Mouse (Mus musculus) hindbrain, embryonic 11.5 days (tissue): ENCODE measurements at regions not wholly inside any gene's neighbourhood (a gene's known extent, or its start where the extent isn't known, plus 50 kb on each side); places are given as distances from the start of the nearest gene placed in this dataset.
"Not testable (repeated sequence)": the region's sequence is repeated elsewhere in the genome, so short reads cannot be mapped to it uniquely, and the experiment has no call there.

Experiments used
- ATAC-seq: fragments of 200-750 bp; cut with Nextera tagmentation; 2 replicates; pipeline ENCODE4 v1.8.0; 2017; ENCODE audit warnings: mild to moderate bottlenecking, moderate TSS enrichment, moderate library complexity; ENCODE audit not compliant: low FRiP score
- DNase-seq: peaks from one replicate; pipeline ENCODE4 v3.0.0-alpha.2; 2015; ENCODE audit warnings: low spot score
- H3K27ac ChIP-seq: fragments of 300-500 bp; sonication (generic); 2 replicates; pipeline ENCODE4 v1.5.1; 2014; ENCODE audit warnings: mild to moderate bottlenecking, low read depth, low read length
- H3K27me3 ChIP-seq: fragments of 300-500 bp; sonication (generic); 2 replicates; pipeline ENCODE4 v1.6.1; 2014; ENCODE audit warnings: mild to moderate bottlenecking, low read length, moderate library complexity, mixed read lengths; ENCODE audit not compliant: control insufficient read depth, insufficient read depth
- H3K36me3 ChIP-seq: fragments of 300-500 bp; sonication (generic); 2 replicates; pipeline ENCODE4 v1.6.1; 2014; ENCODE audit warnings: mild to moderate bottlenecking, low read length, moderate library complexity, mixed read lengths; ENCODE audit not compliant: control insufficient read depth, insufficient read depth
- H3K4me1 ChIP-seq: fragments of 300-500 bp; sonication (generic); replicated peaks from 2 replicates; pipeline ENCODE4 v1.6.1; 2014; ENCODE audit warnings: low read length, mixed read lengths; ENCODE audit not compliant: control insufficient read depth, insufficient read depth
- H3K4me2 ChIP-seq: fragments of 300-500 bp; sonication (generic); replicated peaks from 2 replicates; pipeline ENCODE4 v1.6.1; 2014; ENCODE audit warnings: mild to moderate bottlenecking, low read depth, low read length
- H3K4me3 ChIP-seq: fragments of 300-500 bp; sonication (generic); 2 replicates; pipeline ENCODE4 v1.5.1; 2014; ENCODE audit warnings: low read depth, low read length
- H3K9ac ChIP-seq: fragments of 300-500 bp; sonication (generic); 2 replicates; pipeline ENCODE4 v1.6.1; 2014; ENCODE audit warnings: low read depth, low read length
- H3K9me3 ChIP-seq: fragments of 300-500 bp; sonication (generic); 2 replicates; pipeline ENCODE4 v1.6.1; 2016; ENCODE audit warnings: low read length; ENCODE audit not compliant: control insufficient read depth
- WGBS: fragments of 180-500 bp; shearing (Covaris S2); extraction: QIAGEN DNeasy Blood & Tissue Kit; methylation state at CpG from one replicate; pipeline ENCODE4 v1.1.7; 2014; 5-methylcytosine and 5-hydroxymethylcytosine counted together

- H3K4me2 ChIP-seq, H3K27me3 ChIP-seq, H3K9ac ChIP-seq, H3K4me1 ChIP-seq, H3K9me3 ChIP-seq, DNase-seq, H3K36me3 ChIP-seq, H3K4me3 ChIP-seq, H3K27ac ChIP-seq: not testable (repeated sequence)
- WGBS = 83% methylated on average over 1 of the region's 1 CpGs
- 0 out of 2 replicates have a peak, but pooled peaks have one; percentile 47 for ATAC-seq
Measured at GRCm38 (mm10) chr8:20264612-20265011, 98.4 kb downstream of the Gm15319 start.

DNA sequence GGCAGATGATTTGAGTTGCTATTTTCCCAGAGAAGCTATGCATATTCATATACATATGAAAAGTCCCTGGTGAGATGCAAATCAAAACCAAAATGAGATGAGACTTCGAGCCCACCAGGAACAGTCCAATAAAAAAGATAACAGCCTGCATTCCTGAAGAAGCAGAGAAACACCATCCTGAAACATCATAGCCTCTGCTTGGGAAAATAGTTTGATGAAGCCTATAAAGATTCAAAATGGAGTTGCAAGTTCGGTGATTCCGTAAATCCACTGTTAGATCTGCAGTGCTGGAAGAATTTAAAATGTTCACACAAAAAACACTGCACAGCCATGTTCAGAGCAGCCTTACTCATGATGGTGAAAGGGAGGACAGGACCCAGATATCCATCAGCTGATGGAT, 98.9 kb downstream of the Gm15319 start:
- not testable (repeated sequence) for H3K4me3 ChIP-seq, H3K36me3 ChIP-seq, H3K4me2 ChIP-seq, H3K9ac ChIP-seq, H3K27me3 ChIP-seq, H3K9me3 ChIP-seq, ATAC-seq, H3K4me1 ChIP-seq, H3K27ac ChIP-seq, DNase-seq
- WGBS = 92% methylated on average over 3 of the region's 3 CpGs

DNA sequence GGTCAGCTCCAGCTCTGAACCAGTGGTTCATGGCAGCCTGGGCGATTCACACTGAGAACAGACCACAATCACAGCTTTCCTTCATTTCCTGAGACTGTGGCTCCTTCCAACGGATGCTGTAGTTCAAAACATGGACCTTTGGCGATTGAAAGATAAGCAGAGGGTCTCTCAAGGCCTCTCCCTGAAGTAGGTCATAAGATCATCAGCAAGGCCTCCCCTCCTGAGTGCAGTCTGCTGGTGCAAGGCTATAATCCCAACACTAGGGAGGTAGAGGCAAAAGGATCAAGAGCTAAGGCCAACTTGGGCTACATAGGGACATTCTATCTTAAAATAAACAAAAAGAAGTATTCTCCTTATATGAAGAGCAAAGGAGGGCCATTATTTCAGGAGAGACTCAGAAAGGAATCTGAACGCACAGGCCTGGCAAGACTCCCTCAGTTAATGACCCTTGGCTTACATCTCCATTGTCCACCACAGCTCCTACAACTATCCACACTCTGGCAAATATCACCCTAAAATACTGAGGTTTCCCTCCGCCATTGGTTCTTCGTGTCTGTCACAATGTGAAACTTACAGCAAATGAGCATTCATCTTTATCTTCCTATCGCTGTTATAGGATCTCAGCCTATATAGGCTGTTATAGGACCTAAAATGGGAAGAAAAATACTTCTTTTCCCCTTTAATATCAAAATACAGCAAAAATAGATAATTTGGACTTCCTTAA, 100.0 kb downstream of the Gm15319 start:
- not testable (repeated sequence) for ATAC-seq, H3K9ac ChIP-seq, H3K4me2 ChIP-seq, H3K27me3 ChIP-seq, H3K4me1 ChIP-seq, H3K27ac ChIP-seq, H3K36me3 ChIP-seq, DNase-seq, H3K9me3 ChIP-seq, H3K4me3 ChIP-seq
- 81% methylated on average over 6 of the region's 7 CpGs for WGBS

- H3K9me3 ChIP-seq, DNase-seq, H3K27ac ChIP-seq, H3K9ac ChIP-seq, H3K4me2 ChIP-seq, H3K36me3 ChIP-seq, H3K4me3 ChIP-seq, H3K27me3 ChIP-seq, H3K4me1 ChIP-seq: not testable (repeated sequence)
- no CpG with 5 or more reads among the region's 3 CpGs for WGBS
- peak; percentile 59; the same call in 1 of the 2 replicates for ATAC-seq
Measured at GRCm38 (mm10) chr8:20262253-20262652, 100.8 kb downstream of the Gm15319 start.

DNA sequence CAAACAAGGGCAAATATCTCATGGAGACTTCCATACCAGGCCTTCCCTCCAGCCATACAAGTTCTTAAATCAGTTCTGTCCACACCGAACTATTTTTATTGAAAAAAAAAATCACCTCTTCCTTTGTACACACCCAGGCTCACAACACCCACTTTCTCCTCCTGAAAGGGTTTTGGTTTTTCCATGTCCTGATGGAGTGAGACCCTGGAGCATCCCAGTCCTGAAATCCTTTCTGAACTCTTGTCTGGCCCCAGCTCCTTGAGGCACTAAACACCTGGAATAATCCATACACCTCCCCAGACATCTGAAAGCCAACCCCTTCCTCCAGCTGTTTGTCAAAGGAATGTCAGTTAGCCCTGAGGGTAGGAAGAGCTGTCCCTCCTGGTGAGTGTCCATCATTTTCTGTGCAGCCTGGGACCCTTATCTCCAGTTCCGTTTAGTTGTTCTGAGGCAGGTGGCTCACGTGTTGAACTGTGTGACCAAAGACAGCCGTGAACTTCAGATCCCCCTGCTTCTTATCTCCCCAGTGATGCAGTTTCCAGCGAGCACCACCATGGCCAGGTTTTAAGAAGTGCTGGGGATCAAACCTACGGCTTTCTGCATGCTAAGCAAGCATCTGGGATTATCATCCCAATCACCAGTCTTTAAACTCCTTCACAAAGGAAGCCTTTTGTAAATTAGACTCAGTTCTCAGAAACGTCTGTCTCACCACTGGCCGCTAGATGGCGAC, 101.4 kb downstream of the Gm15319 start:
- not testable (repeated sequence) for H3K4me2 ChIP-seq, DNase-seq, H3K27me3 ChIP-seq, H3K9ac ChIP-seq, H3K27ac ChIP-seq, H3K4me1 ChIP-seq, H3K36me3 ChIP-seq, H3K4me3 ChIP-seq, H3K9me3 ChIP-seq
- 65% methylated on average over 6 of the region's 9 CpGs for WGBS
- peak; percentile 75; the same call in 1 of the 2 replicates for ATAC-seq

DNA sequence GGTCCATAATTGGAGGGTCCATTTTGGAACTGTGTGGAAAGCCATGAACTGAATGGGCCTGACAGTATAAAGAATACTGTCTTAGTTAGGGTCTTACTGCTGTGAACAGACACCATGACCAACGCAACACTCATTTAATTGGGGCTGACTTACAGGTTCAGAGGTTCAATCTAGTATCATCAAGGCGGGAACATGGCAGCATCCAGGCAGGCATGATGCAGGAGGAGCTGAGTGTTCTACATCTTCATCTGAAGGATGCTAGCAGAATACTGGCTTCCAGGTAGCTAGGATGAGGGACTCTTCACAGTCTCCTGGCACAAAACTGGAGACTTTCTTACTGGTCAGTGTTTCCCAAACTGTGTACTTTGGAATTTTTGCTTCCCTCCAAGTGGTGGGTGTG, 102.0 kb downstream of the Gm15319 start:
- not testable (repeated sequence) for H3K4me1 ChIP-seq, ATAC-seq, DNase-seq, H3K36me3 ChIP-seq, H3K9ac ChIP-seq, H3K27ac ChIP-seq, H3K27me3 ChIP-seq, H3K9me3 ChIP-seq, H3K4me3 ChIP-seq, H3K4me2 ChIP-seq
- no CpG with 5 or more reads among the region's 2 CpGs for WGBS

DNA sequence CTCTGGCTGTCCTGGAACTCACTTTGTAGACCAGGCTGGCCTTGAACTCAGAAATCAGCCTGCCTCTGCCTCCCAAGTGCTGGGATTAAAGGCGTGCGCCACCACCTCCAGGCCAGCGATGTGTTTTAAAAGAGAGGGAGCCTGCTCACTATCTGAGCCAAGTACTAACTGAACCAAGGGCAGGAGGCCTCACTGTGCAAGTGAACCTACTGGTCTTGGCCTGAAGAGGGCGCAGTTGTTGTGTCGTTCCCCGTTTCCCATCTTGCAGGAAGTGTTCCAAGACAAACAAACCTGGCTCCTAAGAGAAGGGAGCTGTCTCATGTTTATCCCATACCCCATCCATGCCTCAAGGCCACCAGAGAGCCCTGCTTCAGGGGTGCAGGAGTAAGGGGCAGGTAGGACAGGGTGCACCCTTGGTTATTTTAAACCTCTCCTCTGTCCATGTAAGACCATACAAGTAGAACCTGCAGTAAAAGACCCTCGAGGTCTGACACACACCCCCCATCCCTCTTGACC, 102.8 kb downstream of the Gm15319 start:
- H3K27ac ChIP-seq, H3K4me3 ChIP-seq, DNase-seq, H3K9ac ChIP-seq, ATAC-seq, H3K9me3 ChIP-seq, H3K4me2 ChIP-seq, H3K4me1 ChIP-seq, H3K36me3 ChIP-seq, H3K27me3 ChIP-seq: not testable (repeated sequence)
- 79% methylated on average over 3 of the region's 7 CpGs for WGBS

DNA sequence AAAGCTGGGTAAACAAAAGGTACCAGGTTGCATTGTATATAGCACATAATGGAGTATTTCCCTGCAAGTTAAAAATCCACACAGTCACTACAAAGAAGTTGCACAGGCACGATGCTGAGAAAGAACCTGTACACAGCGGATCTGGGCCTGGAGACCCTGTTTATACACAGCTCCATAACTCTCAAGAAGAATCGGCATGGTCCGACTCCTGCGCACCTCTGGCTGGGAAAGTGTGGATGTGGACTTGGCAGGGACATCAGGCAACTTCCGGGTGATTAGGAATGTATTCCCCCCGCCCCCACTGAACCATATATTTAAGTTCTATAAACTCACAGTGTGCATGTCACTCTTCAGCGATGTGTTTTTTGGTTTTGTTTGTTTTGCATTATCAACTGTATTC, 103.3 kb downstream of the Gm15319 start:
- not testable (repeated sequence) for H3K4me3 ChIP-seq, H3K9me3 ChIP-seq, H3K4me2 ChIP-seq, H3K9ac ChIP-seq, H3K36me3 ChIP-seq, H3K27ac ChIP-seq, H3K27me3 ChIP-seq, ATAC-seq, DNase-seq, H3K4me1 ChIP-seq
- 89% methylated on average over 6 of the region's 8 CpGs for WGBS
